Mouse (Mus musculus) bone marrow, adult 2 months (tissue): ENCODE measurements at regions not wholly inside any gene's neighbourhood (a gene's known extent, or its start where the extent isn't known, plus 50 kb on each side); places are given as distances from the start of the nearest gene placed in this dataset.

Source experiments
- CTCF ChIP-seq: fragments of 200-500 bp; IDR thresholded peaks from 2 replicates; pipeline ENCODE4 v1.5.1; 2011; ENCODE audit warnings: low read length, control low read depth; ENCODE audit not compliant: control insufficient read depth, insufficient read depth
- POLR2A ChIP-seq: fragments of 200-500 bp; IDR thresholded peaks from 2 replicates; pipeline ENCODE4 v1.6.1; 2011; ENCODE audit warnings: low read depth, mild to moderate bottlenecking, control low read depth, low read length, borderline replicate concordance; ENCODE audit not compliant: control insufficient read depth

DNA sequence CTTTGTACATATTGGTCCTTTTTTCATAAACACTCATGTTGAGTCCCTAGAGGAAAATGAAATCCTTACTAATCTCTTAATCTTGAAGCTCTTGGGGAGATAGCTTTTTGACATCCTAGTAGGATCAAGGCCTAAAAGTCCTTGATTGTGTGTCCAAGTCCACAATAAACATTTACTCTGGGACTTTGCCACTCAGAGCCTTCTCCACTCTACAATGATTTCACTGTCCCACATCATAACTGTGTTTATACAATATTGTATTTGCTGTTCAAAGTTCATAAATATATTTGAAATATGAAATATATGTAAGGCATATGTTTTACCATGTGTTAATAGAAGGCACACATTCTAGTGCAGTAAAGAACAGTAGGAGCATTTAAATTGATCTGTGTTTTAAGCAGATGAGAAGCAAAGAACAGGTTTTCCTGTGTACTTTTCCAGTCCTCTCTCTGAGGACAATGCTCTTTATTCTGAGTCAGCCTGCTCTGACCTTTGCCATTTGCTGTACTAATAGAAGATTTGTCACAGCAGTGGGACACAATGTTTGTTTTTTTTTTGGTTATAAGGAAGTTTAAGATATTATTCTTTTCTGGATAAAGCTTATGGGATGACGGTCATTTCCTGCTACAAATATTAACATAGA is 130.7 kb upstream of the Gprin3 start:
- TF ChIP-seq CTCF, result no peak
- no peak for TF ChIP-seq POLR2A
